Comparison of ENCODE assay signal across 9 mouse cellular contexts in the genomic region with DNA sequence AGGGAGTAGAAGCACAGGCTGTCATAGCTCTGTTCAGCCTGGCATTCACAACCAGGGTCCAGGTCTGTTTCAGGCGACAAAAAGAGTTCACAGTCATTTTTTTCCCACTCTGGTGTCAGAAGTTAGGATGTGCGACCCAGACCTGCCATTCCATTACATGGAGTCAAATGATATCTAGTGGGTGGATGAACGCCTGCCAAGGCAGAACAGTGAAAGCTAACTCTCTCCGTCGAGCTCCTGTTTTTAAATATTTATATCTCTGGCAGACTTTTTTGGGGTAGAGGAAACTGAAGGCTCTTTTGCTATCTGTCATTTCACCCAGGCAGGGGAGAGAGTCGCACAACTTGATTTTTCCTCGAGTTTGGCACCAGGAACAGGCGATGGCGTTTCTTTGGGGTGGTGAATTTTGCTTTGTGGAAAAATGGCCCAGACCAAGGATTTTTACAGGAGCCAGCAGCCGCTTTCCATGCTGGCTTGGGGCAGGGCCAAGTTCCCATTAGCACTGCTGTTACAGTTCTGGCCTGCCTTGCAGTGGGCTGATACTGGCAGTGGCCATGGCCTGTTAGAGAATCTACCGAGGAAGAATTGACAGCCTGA.
DNase-seq lines count a peak whose midpoint lies in the region; ATAC-seq and TF ChIP-seq lines count a peak whose summit lies in the region.
"Had no signal": no experiment of that assay in that cellular context is flagged by ENCODE, and none has a peak within 500 bp of the region (broad histone marks: within the 10 kb centered on the region; RNA-seq: fewer than 3 reads in every experiment).

No protein-coding gene starts in this region.

- H3K36me3 ChIP-seq in intestine, embryonic 14.5 days (ENCODE audit: control insufficient read depth, insufficient read depth, low read length) = no peaks in the 10 kb centered on the region
- H3K36me3 ChIP-seq in intestine, postnatal 0 days (ENCODE audit: control insufficient read depth, insufficient read depth) = no peaks in the 10 kb centered on the region
- H3K36me3 ChIP-seq in intestine, embryonic 15.5 days = no peaks in the 10 kb centered on the region

- H3K9ac ChIP-seq in intestine, embryonic 14.5 days (ENCODE audit: low read length) = no peak overlapping the region
- H3K9ac ChIP-seq in intestine, postnatal 0 days (ENCODE audit: low read depth, low read length) = no peak overlapping the region
- H3K9ac ChIP-seq in intestine, embryonic 15.5 days = no peak overlapping the region

- H3K4me2 ChIP-seq in intestine, embryonic 14.5 days (ENCODE audit: low read length) = peak overlapping the region; percentile 11; the same call in 1 of the 2 replicates
- no peak overlapping the region for H3K4me2 ChIP-seq in intestine, postnatal 0 days (replicated peaks; ENCODE audit: low read depth)
- H3K4me2 ChIP-seq in intestine, embryonic 15.5 days (replicated peaks) = no peak overlapping the region

- no peak for ATAC-seq in intestine, embryonic 14.5 days (replicated peaks; ENCODE audit: low FRiP score, low TSS enrichment, low read depth)
- no peak for ATAC-seq in intestine, postnatal 0 days
- ATAC-seq in intestine, embryonic 15.5 days = 0 out of 2 replicates have a peak, but pooled peaks have one; percentile 50

- WGBS in intestine, embryonic 14.5 days = 35% methylated on average over 11 of the region's 11 CpGs
- WGBS in intestine, postnatal 0 days = 61% methylated on average over 11 of the region's 11 CpGs
- 46% methylated on average over 11 of the region's 11 CpGs for WGBS in intestine, embryonic 15.5 days

- H3K9me3 ChIP-seq in intestine, embryonic 14.5 days (ENCODE audit: control insufficient read depth, low read length) = no peaks in the 10 kb centered on the region
- no peaks in the 10 kb centered on the region for H3K9me3 ChIP-seq in intestine, postnatal 0 days (ENCODE audit: control insufficient read depth)
- no peaks in the 10 kb centered on the region for H3K9me3 ChIP-seq in intestine, embryonic 15.5 days

- intact Hi-C loops in gastrocnemius, postnatal 14 days (cut with DNase I; ENCODE audit: low total_unique reads) = no loop called here

- H3K4me3 ChIP-seq in intestine, embryonic 14.5 days (ENCODE audit: low read depth, low read length) = no peak overlapping the region
- no peak overlapping the region for H3K4me3 ChIP-seq in intestine, postnatal 0 days (ENCODE audit: low read depth, low read length)
- H3K4me3 ChIP-seq in intestine, embryonic 15.5 days (replicated peaks) = no peak overlapping the region

- no peaks in the 10 kb centered on the region for H3K27me3 ChIP-seq in intestine, embryonic 14.5 days (replicated peaks; ENCODE audit: control insufficient read depth, insufficient read depth, low read length)
- H3K27me3 ChIP-seq in intestine, postnatal 0 days (replicated peaks; ENCODE audit: control insufficient read depth, insufficient read depth, low read length) = no peaks in the 10 kb centered on the region
- H3K27me3 ChIP-seq in intestine, embryonic 15.5 days (replicated peaks) = no peaks in the 10 kb centered on the region

- H3K4me1 ChIP-seq in intestine, embryonic 14.5 days (replicated peaks; ENCODE audit: control insufficient read depth, insufficient read depth, low read length) = peaks cover 20% of the 10 kb centered on the region; the same call in 1 of the 2 replicates
- H3K4me1 ChIP-seq in intestine, postnatal 0 days (replicated peaks; ENCODE audit: control insufficient read depth, insufficient read depth, low read length) = no peaks in the 10 kb centered on the region
- peaks cover 7% of the 10 kb centered on the region for H3K4me1 ChIP-seq in intestine, embryonic 15.5 days (replicated peaks)

- DNase-seq in intestine, embryonic 14.5 days (ENCODE audit: low spot score) = peak; percentile 54
- DNase-seq in cerebellum, adult 8-10 months = peak; percentile 54
- peak; percentile 78 for DNase-seq in gastrocnemius, postnatal 14 days
- DNase-seq in lung, postnatal 36 days = peak; percentile 43
- DNase-seq in T-cell, adult 2 months (ENCODE audit: low spot score) = no peak
- DNase-seq in retina, embryonic 14.5 days (ENCODE audit: low spot score) = no peak

- peak overlapping the region; percentile 38; the same call in 1 of the 2 replicates for H3K27ac ChIP-seq in intestine, embryonic 14.5 days (ENCODE audit: low read depth)
- H3K27ac ChIP-seq in intestine, postnatal 0 days (ENCODE audit: low read depth, low read length) = no peak overlapping the region
- peak overlapping the region; percentile 1; the same call in 1 of the 2 replicates for H3K27ac ChIP-seq in intestine, embryonic 15.5 days
- H3K27ac ChIP-seq: macrophage had no signal

- TF ChIP-seq CTCF in intestine, postnatal 0 days (IDR thresholded peaks at IDR 0.05; ENCODE audit: low read depth) = no peak

Comparison
In these comparisons a context has a peak if more than half of its experiments do, and no peak if none do; other contexts are left out.
1. DNase-seq: peak in intestine, embryonic 14.5 days (single experiment), cerebellum, adult 8-10 months (single experiment), gastrocnemius, postnatal 14 days (single experiment) and lung, postnatal 36 days (single experiment); none in T-cell, adult 2 months (single experiment) and retina, embryonic 14.5 days (single experiment).